Mouse (Mus musculus): ENCODE data around the gene Upp1.
"Not testable (repeated sequence)": the region's sequence is repeated elsewhere in the genome, so short reads cannot be mapped to it uniquely, and the experiment has no call there.

Gene Upp1

DNA sequence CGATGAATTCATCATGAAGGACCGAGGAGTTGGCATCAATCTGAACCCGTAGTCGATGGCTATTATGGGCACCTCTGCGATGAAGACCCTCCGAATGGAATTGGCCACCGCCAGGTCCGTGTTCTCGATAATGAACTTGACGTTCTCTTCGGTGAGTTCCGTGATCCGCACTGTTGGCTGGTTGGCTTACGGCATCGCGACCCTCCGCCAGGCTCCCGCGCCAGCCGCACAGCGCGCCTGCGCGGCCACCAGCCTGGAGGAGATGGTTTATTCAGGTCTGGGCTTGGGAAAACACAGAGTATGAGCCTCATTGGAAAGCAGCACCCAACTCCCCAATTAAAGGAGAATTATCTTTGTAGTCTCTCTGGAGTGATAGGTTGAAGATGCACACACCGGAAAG is 32.5 kb downstream of the Upp1 start:
- intact Hi-C loops (cut with DNase I), result not testable (repeated sequence)

DNA sequence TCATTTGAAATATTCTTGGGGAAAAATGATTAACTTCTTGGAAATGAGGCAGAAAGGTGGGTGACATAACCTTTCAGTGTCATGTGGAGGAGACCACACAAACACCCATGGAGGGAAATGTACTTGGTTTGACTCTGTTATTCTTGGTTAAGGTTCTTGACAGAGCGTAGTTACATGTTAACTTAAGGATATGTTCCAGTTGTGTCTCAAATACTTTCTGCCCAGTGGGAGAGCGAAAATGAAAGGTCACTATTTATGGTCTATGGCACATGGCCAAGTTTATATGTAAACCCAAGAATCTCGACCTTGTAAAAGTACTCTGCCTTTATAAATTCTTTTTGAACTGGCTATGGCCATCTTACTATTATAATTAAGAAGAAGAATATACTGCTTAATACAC is 42.0 kb downstream of the Upp1 start:
- intact Hi-C loops (cut with DNase I), result no loop called here

DNA sequence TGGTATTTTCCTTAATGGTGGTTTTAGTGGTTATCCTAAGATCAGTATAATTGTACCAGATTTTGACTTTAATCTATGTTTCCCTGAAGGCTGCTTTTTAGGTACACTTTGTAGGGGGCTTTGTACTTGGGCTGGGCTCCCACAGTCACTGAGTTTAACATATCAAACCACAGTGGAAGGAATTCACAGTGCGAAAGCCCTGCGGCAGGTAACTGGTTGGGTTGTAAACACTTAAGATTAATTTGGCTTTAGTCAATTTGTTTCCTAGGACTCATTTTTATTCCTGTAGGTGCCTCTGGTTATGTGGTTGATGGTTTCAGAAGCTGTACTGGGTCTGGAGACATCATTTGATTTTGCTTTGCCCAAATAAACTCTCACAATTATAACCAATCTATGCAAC is 49.4 kb downstream of the Upp1 start:
- intact Hi-C loops (cut with DNase I), result no loop called here

DNA sequence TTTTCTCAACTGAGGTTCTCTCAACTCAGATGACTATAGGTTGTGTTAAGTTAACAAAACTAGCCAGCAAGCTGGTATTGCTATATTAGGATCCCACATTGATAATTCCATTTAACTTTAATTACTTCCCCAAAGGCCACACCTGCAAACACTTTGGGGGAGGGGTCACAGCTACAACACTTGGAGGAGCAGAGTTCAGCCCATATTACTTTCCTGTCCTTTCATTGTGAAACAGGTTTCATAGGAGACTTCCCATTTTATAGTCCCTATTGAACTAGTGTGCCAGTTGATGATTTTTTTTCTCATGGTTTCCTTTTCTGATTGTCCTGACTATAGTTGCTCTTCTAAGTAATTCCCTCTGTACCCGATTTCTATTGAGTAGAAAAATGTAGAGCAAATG is 63.6 kb downstream of the Upp1 start:
- intact Hi-C loops (cut with DNase I), result no loop called here

All from adrenal gland (tissue).